Mouse (Mus musculus) megakaryocyte, embryonic 14.5 days (primary cell): ENCODE results near the gene Serhl. TPM values are rescaled to one million over a fixed set of nuclear protein-coding genes. Genes with fewer than 3 reads are reported as not detected.

Experiments
- H3K27me3 ChIP-seq: replicated peaks from 2 replicates; pipeline ENCODE3; 2012; ENCODE audit warnings: inconsistent platforms
- H3K36me3 ChIP-seq: replicated peaks from 2 replicates; pipeline ENCODE3; 2012; ENCODE audit warnings: low read length, inconsistent platforms, mixed read lengths
- H3K4me1 ChIP-seq: 2 replicates; pipeline ENCODE4 v1.6.1; 2012; ENCODE audit warnings: inconsistent platforms
- H3K4me3 ChIP-seq: replicated peaks from 2 replicates; pipeline ENCODE3; 2012; ENCODE audit warnings: moderate library complexity, mild to moderate bottlenecking, inconsistent platforms
- H3K9me3 ChIP-seq: 2 replicates; pipeline ENCODE4 v1.6.1; 2012; ENCODE audit warnings: inconsistent platforms
- FLI1 ChIP-seq: IDR thresholded peaks from 2 replicates; pipeline ENCODE4 v1.6.1; 2012; ENCODE audit warnings: low read length, inconsistent platforms, mixed read lengths
- GATA1 ChIP-seq: IDR thresholded peaks from 3 replicates; pipeline ENCODE4 v1.6.1; 2012; ENCODE audit warnings: mixed read lengths, low read length, inconsistent platforms, borderline replicate concordance
- polyA plus RNA-seq: library from polyadenylated mRNA; stranded (reverse); fragments of >175 nt; gene quantifications from 2 replicates; pipeline ENCODE4 v1.2.3, GENCODE M21; 2012; ENCODE audit warnings: low replicate concordance; ENCODE audit not compliant: insufficient read depth

Serhl gene
- polyA plus RNA-seq, 1 experiment, result 4.7 TPM

- H3K9me3 ChIP-seq, result no peaks in the 10 kb centered on the region
- H3K4me1 ChIP-seq, result peaks cover 77% of the 10 kb centered on the region
- H3K27me3 ChIP-seq, result no peaks in the 10 kb centered on the region
- TF ChIP-seq FLI1 (no peak), GATA1 (no peak)
- peaks cover 43% of the 10 kb centered on the region for H3K36me3 ChIP-seq
- peak overlapping the region; percentile 97 for H3K4me3 ChIP-seq
Measured at GRCm38 (mm10) chr15:83148395-83148794, 59.1 kb downstream of the Serhl start.

- H3K9me3 ChIP-seq, result no peaks in the 10 kb centered on the region
- TF ChIP-seq FLI1 (no peak), GATA1 (no peak)
- H3K4me1 ChIP-seq, result peaks cover 77% of the 10 kb centered on the region
- H3K27me3 ChIP-seq, result no peaks in the 10 kb centered on the region
- H3K4me3 ChIP-seq, result peak overlapping the region; percentile 97
- peaks cover 45% of the 10 kb centered on the region for H3K36me3 ChIP-seq
Measured at GRCm38 (mm10) chr15:83148801-83149195, 59.5 kb downstream of the Serhl start.

GRCm38 (mm10) chr15:83149196-83150072 lies 60.1 kb downstream of the Serhl start, which contains the start of gene Poldip3:
TSS of gene Poldip3 (minus strand) at chr15:83149384.
- TF ChIP-seq FLI1, result no peak
- TF ChIP-seq GATA1, result no peak
- Histone ChIP-seq H3K4me1 (peaks cover 76% of the 10 kb centered on the region), H3K27me3 (no peaks in the 10 kb centered on the region), H3K9me3 (no peaks in the 10 kb centered on the region), H3K36me3 (peaks cover 44% of the 10 kb centered on the region), H3K4me3 (peak within 1 kb of the TSS; percentile 97)

- H3K4me3 ChIP-seq, result peak overlapping the region; percentile 97
- H3K4me1 ChIP-seq, result peaks cover 73% of the 10 kb centered on the region
- no peaks in the 10 kb centered on the region for H3K9me3 ChIP-seq
- H3K36me3 ChIP-seq, result peaks cover 41% of the 10 kb centered on the region
- no peaks in the 10 kb centered on the region for H3K27me3 ChIP-seq
- no peak for TF ChIP-seq FLI1
- TF ChIP-seq GATA1, result no peak
Measured at GRCm38 (mm10) chr15:83150073-83150442, 60.8 kb downstream of the Serhl start.

GRCm38 (mm10) chr15:83150694-83151093 lies 61.4 kb downstream of the Serhl start:
- H3K4me1 ChIP-seq, result peaks cover 73% of the 10 kb centered on the region
- no peak for TF ChIP-seq GATA1
- TF ChIP-seq FLI1, result no peak
- H3K4me3 ChIP-seq, result no peak overlapping the region
- peaks cover 41% of the 10 kb centered on the region for H3K36me3 ChIP-seq
- H3K27me3 ChIP-seq, result no peaks in the 10 kb centered on the region
- no peaks in the 10 kb centered on the region for H3K9me3 ChIP-seq

GRCm38 (mm10) chr15:83154309-83154708 lies 65.0 kb downstream of the Serhl start:
- Histone ChIP-seq H3K36me3 (peaks cover 61% of the 10 kb centered on the region), H3K27me3 (no peaks in the 10 kb centered on the region), H3K4me1 (peaks cover 76% of the 10 kb centered on the region), H3K4me3 (no peak overlapping the region), H3K9me3 (no peaks in the 10 kb centered on the region)
- TF ChIP-seq GATA1, result no peak
- no peak for TF ChIP-seq FLI1

GRCm38 (mm10) chr15:83155672-83156419 lies 66.5 kb downstream of the Serhl start:
- TF ChIP-seq GATA1, result no peak
- TF ChIP-seq FLI1, result no peak
- no peaks in the 10 kb centered on the region for H3K27me3 ChIP-seq
- H3K36me3 ChIP-seq, result peaks cover 77% of the 10 kb centered on the region
- no peaks in the 10 kb centered on the region for H3K9me3 ChIP-seq
- H3K4me3 ChIP-seq, result peak overlapping the region; percentile 31
- peaks cover 75% of the 10 kb centered on the region for H3K4me1 ChIP-seq

- no peak overlapping the region for H3K4me3 ChIP-seq
- H3K27me3 ChIP-seq, result no peaks in the 10 kb centered on the region
- H3K9me3 ChIP-seq, result no peaks in the 10 kb centered on the region
- H3K36me3 ChIP-seq, result peaks cover 89% of the 10 kb centered on the region
- peaks cover 71% of the 10 kb centered on the region for H3K4me1 ChIP-seq
- TF ChIP-seq FLI1 (no peak), GATA1 (no peak)
Measured at GRCm38 (mm10) chr15:83156929-83157666, 67.8 kb downstream of the Serhl start.

GRCm38 (mm10) chr15:83157667-83158064 lies 68.4 kb downstream of the Serhl start:
- H3K27me3 ChIP-seq, result no peaks in the 10 kb centered on the region
- H3K4me3 ChIP-seq, result no peak overlapping the region
- no peak for TF ChIP-seq FLI1
- TF ChIP-seq GATA1, result no peak
- peaks cover 94% of the 10 kb centered on the region for H3K36me3 ChIP-seq
- H3K9me3 ChIP-seq, result no peaks in the 10 kb centered on the region
- peaks cover 74% of the 10 kb centered on the region for H3K4me1 ChIP-seq

GRCm38 (mm10) chr15:83158587-83159160 lies 69.4 kb downstream of the Serhl start:
- peaks cover 90% of the 10 kb centered on the region for H3K36me3 ChIP-seq
- TF ChIP-seq GATA1, result no peak
- no peak for TF ChIP-seq FLI1

More at GRCm38 (mm10) chr15:83158587-83159160, 69.4 kb downstream of the Serhl start:
- Histone ChIP-seq H3K4me3 (no peak overlapping the region), H3K27me3 (no peaks in the 10 kb centered on the region), H3K4me1 (peaks cover 72% of the 10 kb centered on the region), H3K9me3 (no peaks in the 10 kb centered on the region)
